Mouse (Mus musculus) Patski (cell line): Measurements from ENCODE around the gene Igsf6. TPM values are rescaled to one million over a fixed set of nuclear protein-coding genes. Genes with fewer than 3 reads are reported as not detected.
"Not testable (repeated sequence)": the region's sequence is repeated elsewhere in the genome, so short reads cannot be mapped to it uniquely, and the experiment has no call there.

Experiments used
- ATAC-seq: fragments of 100-300 bp; one replicate; pipeline ENCODE4 v1.8.0; 2021
- CTCF ChIA-PET: fragments of 350-600 bp; sonication (Branson Sonifier 250); formaldehyde crosslinking; loops from one replicate; lab custom pipeline; 2022; ENCODE audit warnings: inconsistent platforms; lab: Charles Lee
- POLR2A ChIA-PET: fragments of 350-600 bp; sonication (Branson Sonifier 250); formaldehyde crosslinking; loops from one replicate; lab custom pipeline; 2022; ENCODE audit warnings: antibody characterized with exemption, inconsistent platforms; lab: Charles Lee
- DNase-seq: peaks from one replicate; pipeline ENCODE4 v3.0.0-alpha.2; 2011; ENCODE audit warnings: low read depth, low spot score
- H3K27me3 ChIP-seq: fragments of 371-371 bp; one replicate; pipeline ENCODE4 v1.5.1; 2021
- CTCF ChIP-seq: fragments of 100-300 bp; IDR thresholded peaks from one replicate; pipeline ENCODE4 v1.5.1; 2021
- in situ Hi-C: fragments of 300-500 bp; cut with MboI; formaldehyde crosslinking; loops from 3 replicates; pipeline ENCODE4 v1.11.1; 2018; ENCODE audit warnings: low pct_unique_long_range_greater_than_20kb, mixed read lengths
- polyA plus RNA-seq: library from polyadenylated mRNA; unstranded; gene quantifications from one replicate; pipeline ENCODE4 v1.2.3, GENCODE M21; 2021

The Igsf6 gene
- polyA plus RNA-seq, 1 experiment from 2014 or later: 0.17 TPM

- H3K27me3 ChIP-seq: no peaks in the 10 kb centered on the region
- DNase-seq (no peak), ATAC-seq (peak; percentile 49)
- in situ Hi-C loops: loop anchor here (25.0 kb wide), 1 partner anchor 902 kb away; no protein-coding TSS in a partner anchor
- no peak for TF ChIP-seq CTCF
- ChIA-PET CTCF (interaction anchor here (1.4 kb wide), 1 partner anchor 10 kb away, joined by 3 read pairs; no protein-coding TSS in a partner anchor), POLR2A (interaction anchor here (0.6 kb wide), 1 partner anchor 48 kb away, joined by 3 read pairs; no protein-coding TSS in a partner anchor)
These were observed 39.1 kb downstream of the Igsf6 start for GRCm38 (mm10) chr7:121035161-121035721.

DNA sequence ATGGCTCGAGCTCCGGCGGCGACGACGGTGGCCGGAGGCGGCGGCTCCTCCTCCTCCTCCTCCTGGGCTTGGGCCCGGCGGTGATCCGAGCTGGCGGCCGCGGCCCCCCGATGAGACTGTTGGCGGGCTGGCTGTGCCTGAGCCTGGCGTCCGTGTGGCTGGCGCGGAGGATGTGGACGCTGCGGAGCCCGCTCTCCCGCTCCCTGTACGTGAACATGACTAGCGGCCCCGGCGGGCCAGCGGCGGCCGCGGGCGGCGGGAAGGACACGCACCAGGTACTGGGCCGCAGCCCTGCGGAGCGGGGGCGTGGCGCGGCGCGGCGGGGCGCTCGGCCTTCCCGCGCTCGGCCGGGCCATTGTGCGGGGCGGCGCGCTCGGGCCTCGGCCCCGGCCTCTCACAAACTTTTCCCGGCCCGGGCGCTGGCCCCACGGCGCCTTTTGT lies 39.7 kb downstream of the Igsf6 start:
- peak; percentile 77 for ATAC-seq
- no peaks in the 10 kb centered on the region for H3K27me3 ChIP-seq
- ChIA-PET CTCF (interaction anchor here (1.4 kb wide), 1 partner anchor 11 kb away, joined by 3 read pairs; no protein-coding TSS in a partner anchor), POLR2A (interaction anchor here (1.2 kb wide), 1 partner anchor 11 kb away, joined by 7 read pairs; no protein-coding TSS in a partner anchor)
- TF ChIP-seq CTCF: no peak
- in situ Hi-C loops: loop anchor here (5.0 to 25.0 kb wide), 2 partner anchors 47 to 903 kb away; no protein-coding TSS in a partner anchor
- DNase-seq: no peak

DNA sequence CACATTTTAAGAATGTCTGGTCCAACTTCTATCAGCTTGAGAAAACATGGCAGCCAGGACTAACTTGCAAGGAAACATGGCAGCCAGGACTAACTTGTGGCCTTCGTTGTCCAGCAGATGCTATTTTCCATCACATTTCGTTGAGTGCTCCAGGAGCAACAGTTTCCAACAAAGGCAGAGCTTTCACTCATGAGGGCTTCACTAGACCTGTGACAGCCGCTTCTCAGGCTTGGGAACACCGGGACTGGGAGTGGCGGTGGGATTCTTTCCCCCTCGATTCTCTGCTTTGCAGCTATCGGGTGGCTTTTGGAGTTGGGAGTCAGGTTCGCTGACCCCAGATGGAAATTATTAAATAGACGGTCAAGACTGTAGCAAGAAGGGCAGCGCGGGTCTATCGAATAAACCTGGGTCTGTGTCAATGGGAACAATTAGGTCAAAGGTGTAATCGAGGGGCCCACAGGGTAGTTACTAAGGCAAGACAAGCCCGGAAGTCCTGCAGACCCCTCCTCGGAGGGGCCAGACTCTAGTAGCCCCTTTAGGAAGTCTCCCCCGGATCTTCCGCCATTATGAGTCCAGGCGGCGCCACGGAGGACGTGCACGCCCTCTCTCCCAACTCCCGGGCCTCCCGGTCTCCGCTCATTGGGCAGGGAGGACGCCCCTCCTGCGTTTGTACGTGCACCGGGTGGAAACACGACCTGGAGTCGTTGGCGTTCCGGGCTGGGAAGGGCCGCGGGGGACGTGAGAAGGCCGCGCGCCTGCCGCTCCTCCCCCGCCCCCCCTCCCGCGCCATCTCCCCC lies 40.3 kb downstream of the Igsf6 start, which contains the start of gene Mettl9:
Mettl9 (plus strand) TSS at position 590 of the 797 bp plus-strand sequence.
- ChIA-PET POLR2A (interaction anchor here (1.2 kb wide), 1 partner anchor 12 kb away, joined by 7 read pairs; no protein-coding TSS in a partner anchor), CTCF (interaction anchor here (1.0 to 1.4 kb wide), 4 partner anchors 20 to 73 kb away, joined by 3 to 4 read pairs (median 3); no protein-coding TSS in a partner anchor)
- in situ Hi-C loops: loop anchor here (5.0 to 25.0 kb wide), 2 partner anchors 47 to 903 kb away; no protein-coding TSS in a partner anchor
- no peak for DNase-seq
- H3K27me3 ChIP-seq: no peaks in the 10 kb centered on the region
- ATAC-seq: peak; percentile 88
- TF ChIP-seq CTCF: no peak

DNA sequence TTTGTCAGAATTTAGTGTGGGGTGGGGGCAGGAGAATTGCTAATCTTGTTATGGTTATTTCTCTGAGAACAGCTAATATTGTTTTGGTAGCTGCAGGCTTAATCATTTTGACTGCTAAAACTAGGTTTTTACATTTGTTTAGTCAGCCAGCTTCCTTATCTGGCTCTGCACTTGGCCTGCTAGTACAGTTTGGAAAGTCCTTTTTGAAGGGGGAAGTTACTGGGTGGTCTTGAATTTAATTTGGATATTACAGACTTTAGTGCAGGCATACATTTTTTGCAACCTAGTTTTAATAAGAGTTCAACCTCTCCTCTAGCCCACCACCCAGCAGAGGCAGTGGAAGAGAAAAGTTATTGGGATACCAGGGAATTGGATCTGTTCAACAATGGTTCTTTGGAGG lies 44.4 kb downstream of the Igsf6 start:
- CTCF ChIA-PET, POLR2A ChIA-PET, ATAC-seq, H3K27me3 ChIP-seq, DNase-seq: not testable (repeated sequence)
- in situ Hi-C loops: loop anchor here (5.0 to 25.0 kb wide), 2 partner anchors 43 to 907 kb away; no protein-coding TSS in a partner anchor

DNA sequence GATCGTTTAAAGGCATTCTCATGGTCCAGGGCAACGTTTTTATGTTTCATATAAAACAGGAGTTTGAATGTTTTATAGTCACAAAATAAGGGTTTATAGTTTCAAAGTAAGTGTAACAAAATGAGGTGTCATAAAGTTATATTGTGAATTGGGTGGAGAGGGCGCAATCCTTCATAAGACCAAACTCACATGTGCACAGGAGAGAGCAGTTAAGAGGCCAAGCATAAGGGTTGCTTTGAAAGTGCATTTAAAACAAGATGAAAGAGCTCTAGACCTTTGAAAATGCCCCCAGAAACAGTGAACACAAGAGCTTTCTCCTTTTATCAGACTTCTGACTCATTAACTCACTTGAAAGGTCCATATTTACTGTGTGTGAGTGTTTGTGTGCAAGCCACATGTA lies 48.1 kb downstream of the Igsf6 start:
- ChIA-PET POLR2A (no interaction called here), CTCF (interaction anchor here (0.7 to 1.5 kb wide), 5 partner anchors 14 to 52 kb away, joined by 3 to 6 read pairs (median 4); no protein-coding TSS in a partner anchor)
- in situ Hi-C loops: loop anchor here (25.0 kb wide), 1 partner anchor 911 kb away; no protein-coding TSS in a partner anchor
- H3K27me3 ChIP-seq: peaks cover 9% of the 10 kb centered on the region
- no peak for ATAC-seq
- no peak for DNase-seq
- no peak for TF ChIP-seq CTCF

DNA sequence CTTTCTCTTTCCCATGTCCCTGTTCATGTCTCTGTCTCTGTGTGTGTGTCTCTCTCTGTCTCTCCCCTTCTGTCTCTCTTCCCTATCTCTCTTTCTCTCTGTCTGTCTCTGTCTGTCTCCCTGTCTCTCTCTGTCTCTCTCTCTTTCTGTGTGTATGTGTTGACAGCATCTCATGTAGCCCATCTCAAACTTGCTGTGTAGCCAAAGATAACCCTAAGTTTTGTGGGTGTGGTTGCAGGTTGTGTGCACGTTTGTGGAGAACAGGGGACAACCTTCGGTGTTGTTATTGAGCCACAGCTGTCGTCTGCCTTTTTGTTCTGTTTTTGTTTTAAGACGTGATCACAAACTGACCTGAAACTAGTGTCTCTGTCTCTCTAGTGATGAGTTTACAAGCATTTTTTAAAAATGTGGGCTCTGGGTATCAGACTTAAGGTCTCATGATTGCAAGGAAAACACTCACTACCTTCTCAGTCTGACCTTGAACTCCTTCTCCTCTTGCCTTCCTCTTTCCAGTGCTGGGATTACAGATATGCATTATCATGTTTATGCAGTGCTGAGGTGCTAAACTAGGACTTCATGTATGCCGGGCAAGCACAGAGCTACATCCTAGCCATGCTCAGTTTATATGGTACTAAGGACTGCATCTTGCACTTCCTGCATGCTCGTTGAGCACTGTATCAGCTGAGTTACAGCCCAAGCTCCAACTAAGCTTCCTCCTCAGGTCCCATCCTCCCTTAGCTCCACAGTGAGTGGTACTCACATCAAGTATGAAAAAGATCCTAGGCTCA lies 49.0 kb downstream of the Igsf6 start:
- no peak for ATAC-seq
- in situ Hi-C loops: loop anchor here (25.0 kb wide), 1 partner anchor 912 kb away; no protein-coding TSS in a partner anchor
- CTCF ChIA-PET: interaction anchor here (1.0 to 1.5 kb wide), 5 partner anchors 12 to 40 kb away, joined by 3 to 6 read pairs (median 3); no protein-coding TSS in a partner anchor

GRCm38 (mm10) chr7:121020277-121020676 lies 54.1 kb downstream of the Igsf6 start:
- DNase-seq: no peak
- TF ChIP-seq CTCF: peak; percentile 40
- peaks cover 4% of the 10 kb centered on the region for H3K27me3 ChIP-seq
- ATAC-seq: no peak
- POLR2A ChIA-PET: no interaction called here
- CTCF ChIA-PET: no interaction called here
- in situ Hi-C loops: no loop called here

More for the DNA sequence above, 49.0 kb downstream of the Igsf6 start:
- POLR2A ChIA-PET: no interaction called here
- peaks cover 9% of the 10 kb centered on the region for H3K27me3 ChIP-seq
- no peak for TF ChIP-seq CTCF
- no peak for DNase-seq

- in situ Hi-C loops: no loop called here
- ATAC-seq (no peak), DNase-seq (no peak)
- ChIA-PET CTCF (interaction anchor here (1.3 kb wide), 1 partner anchor 15 kb away, joined by 3 read pairs; no protein-coding TSS in a partner anchor), POLR2A (no interaction called here)
- TF ChIP-seq CTCF: no peak
- H3K27me3 ChIP-seq: no peaks in the 10 kb centered on the region
These were observed 55.6 kb downstream of the Igsf6 start for GRCm38 (mm10) chr7:121018778-121019177.

DNA sequence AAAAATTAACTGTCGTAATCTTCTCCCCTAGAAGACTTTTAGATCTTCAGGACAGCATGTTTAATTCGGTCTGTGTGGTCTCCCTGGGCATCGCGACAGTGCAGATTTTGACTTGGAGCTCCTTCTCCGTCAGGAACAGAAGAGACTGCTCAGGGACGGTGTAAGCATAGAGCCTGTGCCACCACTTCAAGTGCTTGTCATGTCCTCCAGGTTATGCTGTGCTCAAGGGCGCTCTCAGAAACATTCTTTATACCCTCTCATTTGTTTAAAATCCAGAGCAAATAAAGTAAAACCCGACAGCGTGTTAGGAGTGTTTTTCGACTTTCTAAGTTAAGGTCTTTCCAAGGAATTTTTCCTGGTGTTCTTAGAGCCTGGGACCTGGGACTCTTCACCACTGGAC lies 59.9 kb downstream of the Igsf6 start:
- no peak for TF ChIP-seq CTCF
- in situ Hi-C loops: no loop called here
- ChIA-PET CTCF (interaction anchor here (1.0 to 3.3 kb wide), 4 partner anchors 10 to 37 kb away, joined by 3 to 11 read pairs (median 3); no protein-coding TSS in a partner anchor), POLR2A (interaction anchor here (0.5 kb wide), 1 partner anchor 53 kb away, joined by 3 read pairs; no protein-coding TSS in a partner anchor)
- no peaks in the 10 kb centered on the region for H3K27me3 ChIP-seq
- DNase-seq: no peak
- no peak for ATAC-seq

Other genes with a start within 250 kb of the Igsf6 start
- gene Eef2k, start 231.7 kb downstream of the Igsf6 start, polyA plus RNA-seq: 21.8 TPM
- 27.2 TPM for gene Polr3e, start 156.8 kb downstream of the Igsf6 start, polyA plus RNA-seq
- 39.9 TPM for gene Cdr2, start 92.3 kb downstream of the Igsf6 start, polyA plus RNA-seq
- 0.09 TPM for gene Mfsd13b, start 92.1 kb downstream of the Igsf6 start, polyA plus RNA-seq
- gene Mettl9, start 40.1 kb downstream of the Igsf6 start, polyA plus RNA-seq: 145 TPM
- 0.09 TPM for gene Otoa, start 7.1 kb upstream of the Igsf6 start, polyA plus RNA-seq